Mouse (Mus musculus) MEL (cell line): ENCODE measurements around the gene Sik1. TPM values are rescaled to one million over a fixed set of nuclear protein-coding genes. Genes with fewer than 3 reads are reported as not detected.

Experiments used
- DNase-seq: peaks from one replicate; pipeline ENCODE4 v3.0.0; 2011; ENCODE audit warnings: low read depth, low spot score
- H3K27ac ChIP-seq: 2 replicates; pipeline ENCODE4 v1.5.1; 2012; ENCODE audit warnings: low read depth, mild to moderate bottlenecking, control low read depth, low read length, moderate library complexity; ENCODE audit not compliant: control insufficient read depth
- H3K27me3 ChIP-seq, 2 experiments: fragments of 150-350 bp in 1 of 2; sonication (generic) in 1 of 2; 2 replicates each; pipeline ENCODE4 v1.6.1; 2012; ENCODE audit warnings: low read length in 2 of 2, mild to moderate bottlenecking in 2 of 2, improper control_type of control experiment in 1 of 2, moderate library complexity in 1 of 2; ENCODE audit not compliant: insufficient read depth in 2 of 2, control insufficient read depth in 1 of 2
- H3K36me3 ChIP-seq, 2 experiments: 2 replicates each; pipeline ENCODE4 v1.6.1; 2012 to 2014; ENCODE audit warnings: low read length in 2 of 2, improper control_type of control experiment in 1 of 2, inconsistent platforms in 1 of 2, mild to moderate bottlenecking in 1 of 2; ENCODE audit not compliant: insufficient read depth in 2 of 2, control insufficient read depth in 1 of 2
- H3K4me1 ChIP-seq, 2 experiments: fragments of 150-350 bp in 1 of 2; sonication (generic) in 1 of 2; 2 replicates each; pipeline ENCODE4 v1.6.1; 2012; ENCODE audit warnings: low read length in 2 of 2, improper control_type of control experiment in 1 of 2, mild to moderate bottlenecking in 1 of 2; ENCODE audit not compliant: insufficient read depth in 2 of 2, control insufficient read depth in 1 of 2
- H3K4me3 ChIP-seq, 2 experiments: fragments of 150-350 bp in 1 of 2; sonication (generic) in 1 of 2; 2 replicates each; pipeline ENCODE4 v1.5.1; 2012; ENCODE audit warnings: low read depth in 2 of 2, low read length in 2 of 2, mild to moderate bottlenecking in 2 of 2, moderate library complexity in 2 of 2, control low read depth in 1 of 2, improper control_type of control experiment in 1 of 2; ENCODE audit not compliant: control insufficient read depth in 1 of 2, insufficient read depth in 1 of 2
- H3K79me2 ChIP-seq: 2 replicates; pipeline ENCODE4 v1.6.1; 2012; ENCODE audit warnings: mild to moderate bottlenecking, low read length, moderate library complexity; ENCODE audit not compliant: control insufficient read depth, poor library complexity, insufficient read depth
- H3K9ac ChIP-seq: 2 replicates; pipeline ENCODE4 v1.6.1; 2012; ENCODE audit warnings: low read depth, mild to moderate bottlenecking, control low read depth, low read length, moderate library complexity; ENCODE audit not compliant: control insufficient read depth, poor library complexity, severe bottlenecking
- H3K9me3 ChIP-seq: fragments of 150-350 bp; sonication (generic); replicated peaks from 2 replicates; pipeline ENCODE4 v1.6.1; 2012; ENCODE audit warnings: mild to moderate bottlenecking, low read length, improper control_type of control experiment, moderate library complexity; ENCODE audit not compliant: insufficient read depth
- CHD2 ChIP-seq: IDR thresholded peaks from 2 replicates; pipeline ENCODE4 v1.6.1; 2011; ENCODE audit warnings: low read length, improper control_type of control experiment
- EP300 ChIP-seq, 2 experiments: IDR thresholded peaks; 2 replicates each; pipeline ENCODE4 v1.6.1; 2011; ENCODE audit warnings: improper control_type of control experiment in 2 of 2, low read length in 2 of 2, low read depth in 1 of 2, mild to moderate bottlenecking in 1 of 2
- MAFK ChIP-seq: IDR thresholded peaks from 2 replicates; pipeline ENCODE4 v1.6.1; 2011; ENCODE audit warnings: low read depth, mild to moderate bottlenecking, low read length, improper control_type of control experiment, borderline replicate concordance
- MAX ChIP-seq: IDR thresholded peaks from 2 replicates; pipeline ENCODE4 v1.6.1; 2011; ENCODE audit warnings: low read length, improper control_type of control experiment
- MXI1 ChIP-seq: IDR thresholded peaks from 2 replicates; pipeline ENCODE4 v1.6.1; 2011; ENCODE audit warnings: mild to moderate bottlenecking, low read depth, low read length, improper control_type of control experiment
- MYB ChIP-seq: IDR thresholded peaks from 2 replicates; pipeline ENCODE4 v1.6.1; 2011; ENCODE audit warnings: mild to moderate bottlenecking, low read depth, low read length, improper control_type of control experiment
- NELFE ChIP-seq: IDR thresholded peaks from 2 replicates; pipeline ENCODE4 v1.6.1; 2011; ENCODE audit warnings: low read depth, low read length, improper control_type of control experiment
- NRF1 ChIP-seq: IDR thresholded peaks from 2 replicates; pipeline ENCODE4 v1.6.1; 2014; ENCODE audit warnings: low read depth, mild to moderate bottlenecking, inconsistent platforms, low read length, improper control_type of control experiment, moderate library complexity; ENCODE audit not compliant: poor library complexity, insufficient read depth, severe bottlenecking
- RAD21 ChIP-seq: IDR thresholded peaks from 2 replicates; pipeline ENCODE4 v1.6.1; 2011; ENCODE audit warnings: mild to moderate bottlenecking, low read depth, low read length, improper control_type of control experiment
- RCOR1 ChIP-seq: IDR thresholded peaks from 2 replicates; pipeline ENCODE4 v1.6.1; 2012; ENCODE audit warnings: low read depth, mild to moderate bottlenecking, inconsistent platforms, low read length, improper control_type of control experiment
- SIN3A ChIP-seq: IDR thresholded peaks from 2 replicates; pipeline ENCODE4 v1.6.1; 2012; ENCODE audit warnings: low read length, improper control_type of control experiment, inconsistent platforms
- SMC3 ChIP-seq: IDR thresholded peaks from 2 replicates; pipeline ENCODE4 v1.6.1; 2011; ENCODE audit warnings: low read depth, low read length, improper control_type of control experiment
- TAL1 ChIP-seq: IDR thresholded peaks from 2 replicates; pipeline ENCODE4 v1.6.1; 2012; ENCODE audit warnings: mild to moderate bottlenecking, inconsistent platforms, low read length, moderate library complexity, mixed read lengths
- TBP ChIP-seq: IDR thresholded peaks from 2 replicates; pipeline ENCODE4 v1.8.0; 2011; ENCODE audit warnings: low read depth, low read length, improper control_type of control experiment
- TCF12 ChIP-seq: IDR thresholded peaks from 2 replicates; pipeline ENCODE4 v1.6.1; 2014; ENCODE audit warnings: low read depth, mild to moderate bottlenecking, inconsistent platforms, low read length, improper control_type of control experiment, moderate library complexity
- UBTF ChIP-seq: IDR thresholded peaks from 2 replicates; pipeline ENCODE4 v1.6.1; 2012; ENCODE audit warnings: low read depth, mild to moderate bottlenecking, inconsistent platforms, low read length, improper control_type of control experiment, moderate library complexity, borderline replicate concordance; ENCODE audit not compliant: insufficient read depth
- USF2 ChIP-seq, 2 experiments: IDR thresholded peaks; 2 replicates each; pipeline ENCODE4 v1.6.1; 2011 to 2012; ENCODE audit warnings: improper control_type of control experiment in 2 of 2, low read length in 2 of 2, borderline replicate concordance in 1 of 2, inconsistent platforms in 1 of 2, low read depth in 1 of 2, mild to moderate bottlenecking in 1 of 2; ENCODE audit not compliant: insufficient read depth in 1 of 2
- ZC3H11A ChIP-seq: IDR thresholded peaks from 2 replicates; pipeline ENCODE4 v1.6.1; 2012; ENCODE audit warnings: low read depth, mild to moderate bottlenecking, inconsistent platforms, low read length, improper control_type of control experiment
- ZMIZ1 ChIP-seq: IDR thresholded peaks from 2 replicates; pipeline ENCODE4 v1.6.1; 2012; ENCODE audit warnings: low read depth, mild to moderate bottlenecking, inconsistent platforms, low read length, improper control_type of control experiment, moderate library complexity
- ZNF384 ChIP-seq: IDR thresholded peaks from 2 replicates; pipeline ENCODE4 v1.6.1; 2012; ENCODE audit warnings: low read depth, mild to moderate bottlenecking, inconsistent platforms, low read length, improper control_type of control experiment
- polyA plus RNA-seq, 2 experiments: library from polyadenylated mRNA; stranded (reverse) in 1 of 2; unstranded in 1 of 2; fragments of >175 nt in 1 of 2; fragments of >200 nt in 1 of 2; gene quantifications; 2 replicates each; pipeline versions ENCODE4 v1.2.1 to v1.2.4; 2012; ENCODE audit warnings: low replicate concordance in 2 of 2, low read depth in 1 of 2; ENCODE audit not compliant: insufficient read length in 2 of 2, insufficient read depth in 1 of 2, missing spikeins in 1 of 2
- total RNA-seq: library from RNA; depleted of rRNA; stranded (reverse); fragments of 300-350 nt; gene quantifications from 2 replicates; pipeline ENCODE4 v1.2.3, GENCODE M21; 2012

Gene Sik1
- total and polyA plus RNA-seq, 3 experiments, result 5.5 to 10.4 TPM; not detected in 1

GRCm38 (mm10) chr17:31872826-31873165, 17.2 kb upstream of the Sik1 start:
- Histone ChIP-seq H3K4me1 (peaks cover 0 to 5% of the 10 kb centered on the region in 2 experiments; a peak in 1 of 4 replicates), H3K79me2 (no peaks in the 10 kb centered on the region), H3K27me3 (no peaks in the 10 kb centered on the region; a peak in 1 of 4 replicates), H3K9ac (no peak overlapping the region), H3K4me3 (no peak overlapping the region), H3K9me3 (no peaks in the 10 kb centered on the region), H3K36me3 (no peaks in the 10 kb centered on the region; a peak in 1 of 4 replicates), H3K27ac (no peak overlapping the region)
- DNase-seq, result no peak
- TF ChIP-seq MYB, result no peak
- no peak for TF ChIP-seq MAFK
- TF ChIP-seq NRF1, result no peak
- no peak for TF ChIP-seq RAD21

- Histone ChIP-seq H3K4me3 (no peak overlapping the region), H3K27me3 (no peaks in the 10 kb centered on the region; a peak in 1 of 4 replicates), H3K4me1 (peaks cover 0 to 5% of the 10 kb centered on the region in 2 experiments; a peak in 1 of 4 replicates), H3K9ac (no peak overlapping the region), H3K36me3 (no peaks in the 10 kb centered on the region; a peak in 1 of 4 replicates)
- no peak for TF ChIP-seq ZC3H11A
- no peak for TF ChIP-seq SIN3A
- no peak for TF ChIP-seq SMC3
- TF ChIP-seq MAFK, result no peak
- TF ChIP-seq NRF1, result no peak
- TF ChIP-seq CHD2, result no peak
- no peak for TF ChIP-seq UBTF
- no peak for TF ChIP-seq MXI1
- no peak for TF ChIP-seq USF2 (IDR thresholded peaks at IDR 0.05; ENCODE audit: borderline replicate concordance in 1 of 2, insufficient read depth in 1 of 2, low read depth in 1 of 2, low read length in 2 of 2)
- no peak for TF ChIP-seq ZNF384
- no peak for TF ChIP-seq TAL1
- no peak for TF ChIP-seq RCOR1
- no peak for TF ChIP-seq TCF12
- no peak for TF ChIP-seq EP300 (IDR thresholded peaks at IDR 0.05; ENCODE audit: low read depth in 1 of 2, low read length in 2 of 2)
- TF ChIP-seq NELFE, result no peak
- TF ChIP-seq MAX, result no peak
- TF ChIP-seq ZMIZ1, result no peak
- TF ChIP-seq TBP, result no peak
- TF ChIP-seq, all 39 proteins: peak for 0
- Histone ChIP-seq H3K27ac (no peak overlapping the region), H3K79me2 (no peaks in the 10 kb centered on the region), H3K9me3 (no peaks in the 10 kb centered on the region)
- DNase-seq, result no peak
Observed at GRCm38 (mm10) chr17:31871968-31872825, 16.6 kb upstream of the Sik1 start.
